Mouse (Mus musculus): ENCODE results near the gene Aup1.

The Aup1 gene

DNA sequence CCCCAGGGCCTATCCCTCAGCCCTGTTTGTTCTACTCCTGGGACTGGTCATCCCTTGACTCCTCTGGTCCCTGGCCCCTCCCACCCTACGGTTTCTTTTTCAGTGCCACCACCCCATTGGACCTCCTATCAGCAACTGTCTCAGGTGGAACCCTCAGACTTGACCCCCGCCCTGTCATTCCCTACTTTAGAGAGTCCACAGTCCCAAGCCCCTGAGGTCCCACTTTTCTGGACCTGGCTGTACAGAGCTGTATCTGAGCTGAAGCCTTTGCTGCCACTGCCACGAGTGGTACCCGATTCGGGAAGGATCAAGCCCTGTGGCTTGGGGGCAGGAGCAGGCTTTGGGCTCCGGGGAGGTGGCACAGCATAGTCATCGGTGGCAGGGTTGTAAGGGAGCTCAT, 23.2 kb upstream of the Aup1 start:
- no peak for DNase-seq (ENCODE audit: low spot score in 2 of 2)

DNA sequence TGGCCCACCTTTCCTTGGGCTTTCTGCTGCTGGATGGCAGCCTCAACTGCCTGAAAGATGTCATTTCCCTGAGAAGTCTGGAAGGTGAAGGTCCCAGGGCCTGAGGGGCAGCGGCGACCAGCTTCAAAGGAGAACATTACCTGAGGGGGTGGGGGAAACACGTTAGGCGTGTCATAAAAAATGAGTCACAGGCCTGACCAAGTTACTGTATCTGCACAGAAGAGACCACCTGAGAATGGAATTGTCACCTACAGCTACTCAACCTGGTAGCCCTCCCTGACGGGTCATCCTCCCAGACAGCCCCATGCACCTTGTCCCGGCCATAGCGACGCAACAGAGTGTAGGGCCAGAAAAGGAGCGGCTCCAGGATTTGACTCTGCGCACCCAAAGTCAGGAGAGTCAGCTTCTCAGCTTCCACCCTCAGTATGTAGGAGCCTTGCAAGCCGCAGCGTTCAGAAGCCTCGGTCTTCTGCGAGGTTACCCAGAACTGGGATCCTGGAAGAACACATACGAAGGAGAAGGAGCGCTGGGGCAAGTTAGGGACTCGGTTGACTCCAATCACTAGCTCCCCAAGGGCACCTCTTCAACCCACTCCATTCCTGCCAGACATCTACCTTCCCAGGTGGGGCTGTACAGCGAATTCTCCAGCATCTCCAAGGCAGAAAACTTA, 22.3 kb upstream of the Aup1 start:
- DNase-seq (ENCODE audit: low spot score in 2 of 2), result no peak

DNA sequence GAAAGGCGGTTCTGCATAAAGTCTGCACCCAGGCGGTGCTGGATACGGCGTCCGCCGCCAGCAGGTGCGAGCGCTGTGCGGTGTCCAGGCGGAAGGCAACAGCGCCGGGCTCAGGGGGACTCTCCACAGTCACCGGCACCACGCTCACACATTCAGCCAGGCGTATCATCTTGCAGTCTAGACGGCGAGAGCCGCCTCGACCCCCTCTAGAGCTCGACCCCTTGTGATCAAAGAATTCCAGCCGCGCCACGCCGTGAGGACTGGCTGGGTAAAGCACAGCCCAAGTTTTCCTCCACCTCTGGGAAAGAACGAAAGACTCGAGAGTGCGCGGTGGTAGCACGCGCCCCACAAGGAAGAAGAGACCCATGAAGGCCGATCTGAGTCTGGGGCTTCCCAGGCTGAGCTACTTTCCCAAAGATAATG, 21.5 kb upstream of the Aup1 start:
- peak; percentile 66 to 86 for DNase-seq (ENCODE audit: low spot score in 2 of 2)

DNA sequence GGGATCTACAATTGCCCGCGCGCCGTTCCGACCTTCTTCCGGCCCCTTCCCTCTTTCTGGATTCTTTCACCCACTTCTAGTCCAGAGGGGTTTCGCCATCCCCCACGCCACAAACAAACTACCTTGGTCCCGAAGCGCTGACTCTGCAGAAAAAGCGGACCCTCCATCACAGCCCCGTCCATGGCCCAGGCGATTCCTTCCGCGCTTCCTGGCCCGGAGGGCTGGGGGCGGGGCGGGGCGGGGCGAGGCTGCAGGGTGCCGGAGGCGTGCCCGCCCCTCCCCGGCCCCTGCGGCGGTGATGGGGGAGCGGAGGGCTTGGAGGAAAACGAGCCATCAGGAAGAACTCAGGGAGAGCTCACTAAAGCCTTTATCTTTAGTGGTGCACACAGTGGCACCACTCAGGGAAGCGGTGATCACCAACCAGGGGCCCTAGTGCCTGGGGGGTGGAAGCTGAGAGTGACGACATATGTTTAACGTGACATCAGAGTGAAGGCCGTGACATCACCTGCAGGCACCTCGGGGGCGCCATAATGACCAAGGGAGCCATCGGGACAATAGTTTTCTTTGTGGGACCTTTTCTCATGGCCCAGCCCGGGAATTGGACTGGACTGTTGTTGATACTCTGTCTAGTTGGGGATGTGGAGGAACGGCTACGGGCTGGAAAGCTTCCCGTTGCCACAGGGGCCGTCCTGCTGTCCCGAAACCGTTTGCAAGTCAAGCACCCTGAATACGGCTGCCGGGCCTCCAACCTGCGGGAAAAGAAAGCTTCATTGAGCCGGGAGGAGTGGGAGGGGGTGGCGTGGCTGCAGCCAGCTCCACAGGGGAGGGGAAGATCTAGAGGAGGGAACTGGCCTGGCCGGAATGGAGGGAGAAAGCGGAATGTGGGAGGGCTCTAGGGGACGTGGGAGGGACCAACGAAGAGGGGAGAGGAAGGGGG, 20.8 kb upstream of the Aup1 start, which contains the start of the genes Dok1 and Loxl3:
Gene Dok1, minus strand, starts transcription at position 223 of the 937 bp plus-strand sequence.
Gene Loxl3, plus strand, starts transcription at position 925 of the 937 bp plus-strand sequence.
- peak; percentile 74 to 87 for DNase-seq (ENCODE audit: low spot score in 2 of 2)

DNA sequence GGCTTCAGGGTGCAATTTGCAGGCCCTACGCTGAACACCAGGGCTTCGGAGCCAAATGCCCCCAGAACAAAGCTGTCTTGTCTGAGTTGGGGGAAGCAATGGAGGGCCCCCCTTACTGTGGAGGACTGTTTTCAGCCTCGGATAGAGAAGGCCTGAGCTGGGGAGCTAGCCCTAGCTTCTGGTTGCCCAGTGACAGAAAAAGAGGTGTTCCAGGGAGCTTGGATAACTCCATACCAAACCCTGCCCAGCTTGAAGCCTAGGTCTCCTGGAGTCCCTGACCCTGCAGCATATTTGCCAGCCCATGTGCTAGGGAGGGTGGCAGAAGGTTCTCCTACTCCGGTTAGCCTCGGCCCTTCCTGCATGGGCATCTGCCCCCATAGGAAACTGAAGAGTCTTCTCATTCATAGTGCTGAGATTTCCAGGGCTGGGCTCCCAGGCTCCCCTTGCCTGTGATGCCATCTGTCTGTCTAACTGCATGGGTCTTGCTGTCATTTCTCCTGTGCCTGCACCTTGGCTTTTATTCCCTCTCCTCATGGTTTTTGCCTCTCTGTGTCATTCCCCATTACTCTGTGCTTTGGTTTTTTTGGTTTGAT, 19.8 kb upstream of the Aup1 start:
- DNase-seq (ENCODE audit: low spot score in 2 of 2), result no peak

DNA sequence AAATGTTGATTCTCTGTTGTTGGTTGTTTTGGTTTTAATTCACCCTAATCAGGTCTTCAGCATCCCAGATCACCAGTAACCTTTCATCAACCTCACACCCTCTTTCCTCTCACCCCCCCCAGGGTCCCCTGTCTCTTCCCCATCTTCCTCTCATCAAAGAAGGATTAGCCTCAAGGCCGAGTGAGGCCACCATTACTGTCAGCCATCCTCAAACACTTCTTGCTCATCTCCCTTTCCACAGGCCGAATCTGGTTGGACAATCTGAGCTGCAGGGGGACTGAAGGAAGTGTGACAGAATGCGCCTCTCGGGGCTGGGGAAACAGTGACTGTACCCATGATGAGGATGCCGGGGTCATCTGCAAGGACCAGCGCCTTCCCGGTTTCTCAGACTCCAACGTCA, 17.1 kb upstream of the Aup1 start:
- DNase-seq (ENCODE audit: low spot score in 2 of 2), result no peak

DNA sequence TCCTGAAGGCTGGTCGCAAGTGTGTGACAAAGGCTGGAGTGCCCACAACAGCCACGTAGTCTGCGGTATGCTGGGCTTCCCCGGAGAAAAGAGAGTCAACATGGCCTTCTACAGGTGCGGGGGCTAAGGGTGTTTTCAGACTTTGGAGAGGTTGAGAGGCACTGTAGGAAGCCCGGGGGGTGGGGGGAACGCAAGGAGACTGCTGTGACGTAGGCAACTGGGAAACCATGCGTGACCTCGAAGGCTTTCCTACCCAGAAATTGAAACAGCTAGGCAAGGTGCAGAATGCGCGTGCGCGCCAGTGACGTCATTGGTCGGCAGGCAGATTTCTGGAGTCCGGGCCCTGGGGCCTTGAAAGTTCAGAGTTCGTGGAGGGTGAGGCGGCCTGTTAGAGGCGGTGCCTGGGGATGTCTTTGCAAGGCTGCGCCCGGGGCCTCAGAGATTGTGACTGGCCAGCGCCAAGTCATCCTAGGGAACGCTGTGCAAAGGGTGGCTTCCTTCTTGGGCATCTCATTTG, 15.8 kb upstream of the Aup1 start:
- peak; percentile 95 to 98 for DNase-seq (ENCODE audit: low spot score in 2 of 2)

DNA sequence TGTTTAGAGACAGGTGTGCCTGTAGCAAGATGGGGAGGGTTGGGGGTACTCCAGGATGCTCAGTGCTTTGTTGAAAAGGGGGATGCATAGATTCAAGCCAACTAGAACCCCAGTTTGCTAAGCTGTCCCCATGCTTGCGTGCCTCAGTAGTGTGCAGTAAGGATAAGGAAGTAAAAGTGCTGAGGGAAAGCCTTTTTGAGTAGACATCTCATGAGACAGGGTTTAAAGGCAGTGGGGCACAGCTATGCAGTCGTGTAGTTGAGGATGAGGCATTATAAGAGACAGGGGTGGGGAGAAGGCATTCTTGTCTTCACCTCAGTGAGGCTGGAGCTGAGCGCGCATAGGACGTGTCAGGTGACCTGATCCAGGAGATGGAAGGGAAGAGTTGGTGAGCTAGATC, 13.7 kb upstream of the Aup1 start:
- no peak for DNase-seq (ENCODE audit: low spot score in 2 of 2)

DNA sequence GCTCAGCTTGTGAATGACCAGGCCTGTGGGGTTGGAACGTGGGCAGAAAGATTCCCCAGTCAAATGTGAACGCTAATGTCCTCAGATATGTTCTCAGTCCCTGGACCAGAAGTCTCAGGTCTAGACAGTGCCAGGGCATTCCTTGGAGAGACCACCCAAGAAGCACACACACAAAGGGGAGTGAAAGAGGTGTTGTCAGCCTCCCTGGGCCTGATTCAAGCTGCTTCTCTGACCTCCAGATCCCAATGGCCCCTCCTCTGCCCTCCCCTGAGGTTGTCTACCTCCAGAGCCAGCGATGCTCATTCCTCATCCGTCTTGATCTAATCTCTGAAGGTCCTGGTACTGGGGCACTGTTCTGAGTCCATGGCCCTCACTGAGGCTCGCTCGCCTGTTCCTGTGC, 10.8 kb upstream of the Aup1 start:
- no peak for DNase-seq (ENCODE audit: low spot score in 2 of 2)

DNA sequence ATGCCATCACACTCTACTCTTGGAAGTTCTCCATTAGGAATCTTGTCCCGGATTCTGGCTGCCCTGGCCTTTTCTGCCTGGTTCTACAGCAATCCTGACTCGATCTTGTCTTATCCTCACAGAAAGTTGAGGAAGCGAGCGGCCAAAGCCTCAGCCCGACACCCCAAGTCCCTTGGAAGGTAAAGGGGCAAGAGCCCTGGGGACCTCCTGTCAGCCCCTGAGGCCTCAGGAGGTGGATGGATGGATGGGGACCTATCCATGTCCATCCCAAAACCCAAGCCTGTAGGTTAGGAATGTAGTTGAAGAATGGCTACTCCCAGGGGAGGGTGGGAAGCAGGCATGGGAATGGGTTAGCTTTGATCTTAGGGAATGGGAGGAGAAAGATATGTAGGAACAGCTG, 10.3 kb upstream of the Aup1 start:
- DNase-seq (ENCODE audit: low spot score in 2 of 2), result no peak

DNA sequence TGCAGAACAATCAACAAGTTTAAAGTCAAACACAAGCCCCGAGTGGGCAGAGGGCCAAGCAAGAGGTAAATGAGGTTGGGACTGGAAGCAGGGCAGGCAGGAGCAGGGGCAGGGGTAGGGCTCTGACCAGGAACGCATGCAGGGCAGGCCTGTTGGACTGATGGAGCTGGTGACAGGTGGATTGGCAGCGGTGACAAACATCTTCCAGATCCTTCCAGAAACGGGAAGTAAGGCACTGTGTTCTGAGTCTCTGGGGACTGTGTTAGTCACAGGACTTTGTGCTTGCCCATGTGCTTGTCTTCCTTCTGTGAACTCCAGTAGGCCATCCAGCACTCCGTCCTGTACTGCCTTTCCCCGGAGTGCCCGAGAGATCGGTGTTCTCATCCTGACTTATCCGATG, 9.6 kb upstream of the Aup1 start:
- DNase-seq (ENCODE audit: low spot score in 2 of 2), result no peak

DNA sequence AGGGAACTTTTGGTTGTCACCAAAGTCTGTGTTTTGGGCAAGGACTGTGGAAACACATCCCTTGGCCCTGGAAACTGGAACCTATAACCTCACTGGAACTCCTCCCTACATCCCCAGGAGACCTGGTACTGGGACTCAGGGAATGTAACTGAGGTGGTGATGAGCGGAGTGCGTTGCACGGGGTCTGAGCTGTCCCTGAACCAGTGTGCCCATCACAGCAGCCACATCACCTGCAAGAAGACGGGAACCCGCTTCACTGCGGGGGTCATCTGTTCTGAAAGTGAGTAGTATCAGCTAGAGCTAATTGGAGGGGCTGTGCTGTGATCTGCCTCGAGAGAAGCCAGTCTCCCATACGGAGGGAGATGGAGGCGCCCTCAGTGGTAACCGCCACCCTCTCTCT, 5.0 kb upstream of the Aup1 start:
- no peak for DNase-seq (ENCODE audit: low spot score in 2 of 2)

DNA sequence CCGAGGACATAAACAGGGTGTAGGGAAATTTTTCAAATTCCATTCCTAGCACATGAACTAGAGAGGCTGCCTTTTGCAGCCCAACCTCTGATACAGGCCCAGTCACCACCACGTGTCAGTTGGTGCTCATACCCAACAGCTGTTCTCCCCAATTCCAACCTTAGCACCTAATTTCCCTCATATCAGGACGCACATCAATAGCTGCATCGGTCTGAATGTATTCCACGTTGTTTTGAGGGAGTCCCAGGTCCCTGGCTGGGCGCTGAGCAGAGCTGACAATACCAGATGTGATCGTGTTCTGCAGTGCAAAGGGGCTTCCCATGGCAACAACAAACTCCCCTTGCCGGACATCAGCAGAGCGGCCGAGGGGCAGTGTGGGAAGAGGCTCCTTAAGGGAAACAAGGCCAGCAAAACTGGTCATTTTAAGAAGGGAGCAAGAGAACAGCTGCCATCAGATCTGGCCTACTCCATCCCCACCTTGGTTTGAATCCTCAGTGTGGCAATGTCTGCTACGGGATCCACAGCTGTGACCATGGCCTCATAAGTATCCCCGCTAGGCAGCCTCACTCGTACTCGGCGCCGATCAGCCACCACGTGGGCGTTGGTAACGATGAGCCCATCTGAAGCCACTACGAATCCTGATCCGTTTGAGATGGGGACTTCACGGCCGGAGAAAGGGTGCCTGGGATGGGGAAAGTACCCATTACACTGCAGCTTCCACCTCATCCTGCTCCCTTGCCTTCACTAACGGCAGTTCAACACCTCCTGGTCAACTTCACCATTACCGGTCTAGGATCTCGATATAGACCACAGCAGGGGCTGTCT, 973 bp upstream of the Aup1 start:
- DNase-seq (ENCODE audit: low spot score in 2 of 2), result peak; percentile 48 to 76

DNA sequence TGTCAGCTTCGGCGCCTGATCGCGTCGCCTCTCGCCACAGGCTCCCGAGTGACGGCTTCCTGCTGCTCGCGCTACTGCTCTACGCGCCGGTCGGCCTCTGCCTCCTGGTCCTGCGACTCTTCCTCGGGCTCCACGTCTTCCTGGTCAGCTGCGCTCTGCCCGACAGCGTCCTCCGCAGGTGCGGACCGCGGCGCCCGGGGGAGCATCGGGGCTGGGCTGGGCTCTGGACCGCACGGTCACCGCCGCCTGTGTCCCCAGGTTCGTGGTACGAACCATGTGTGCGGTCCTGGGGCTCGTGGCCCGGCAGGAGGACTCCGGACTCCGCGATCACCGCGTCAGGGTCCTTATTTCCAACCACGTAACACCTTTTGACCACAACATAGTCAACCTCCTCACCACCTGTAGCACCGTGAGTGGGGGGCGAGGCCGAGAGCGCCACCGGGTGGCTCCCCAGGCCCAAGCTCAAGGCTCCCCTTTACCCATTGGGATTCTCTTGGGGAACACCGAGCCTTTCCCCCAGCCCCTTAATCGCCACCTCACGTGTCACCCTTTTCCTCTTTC, 630 bp downstream of the Aup1 start, which contains the start of gene Htra2:
Gene Htra2, minus strand, starts transcription at position 403 of the 561 bp plus-strand sequence.
- peak in 1 of 2 experiments; percentile 56 for DNase-seq (ENCODE audit: low spot score in 2 of 2)

DNA sequence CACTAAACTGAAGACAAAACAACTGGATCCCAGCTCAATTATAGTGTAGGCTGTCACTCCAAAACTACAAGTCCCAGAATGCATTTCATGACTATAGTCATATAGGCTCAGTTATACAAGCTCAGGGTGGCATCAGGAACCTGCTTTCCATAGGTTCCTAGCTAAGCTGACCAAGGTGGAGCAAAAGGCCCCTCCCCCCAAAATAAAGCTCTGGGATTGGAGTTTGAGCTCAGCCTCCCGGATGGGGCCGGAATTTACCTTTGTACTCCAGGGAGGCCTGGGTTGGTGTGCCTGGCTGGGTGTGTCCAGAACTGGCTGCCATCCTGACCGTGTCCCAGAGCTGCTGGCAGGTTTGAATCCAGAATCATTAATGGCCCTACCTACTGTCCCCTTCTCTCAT, 3.5 kb downstream of the Aup1 start, which contains the start of gene Dqx1:
Gene Dqx1, plus strand, starts transcription at position 55 of the 400 bp plus-strand sequence.
- DNase-seq (ENCODE audit: low spot score in 2 of 2), result no peak

DNA sequence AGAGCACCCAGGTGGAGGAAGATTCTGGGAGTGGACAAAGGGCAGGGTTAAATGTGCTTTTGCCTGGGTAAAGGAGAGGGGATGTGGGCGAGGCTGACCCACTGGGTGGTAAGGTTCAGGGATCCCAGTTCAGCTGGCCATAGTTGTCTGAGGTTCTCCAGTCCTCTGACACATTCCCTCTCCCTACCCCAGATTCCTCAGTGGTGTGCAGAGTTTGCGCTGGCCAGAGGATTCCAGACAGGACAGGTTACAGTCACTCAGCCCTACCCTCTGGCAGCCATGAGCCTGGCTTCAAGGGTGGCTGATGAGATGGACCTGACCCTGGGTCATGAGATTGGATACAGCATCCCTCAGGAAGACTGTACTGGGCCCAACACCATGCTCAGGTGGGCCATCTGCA, 4.4 kb downstream of the Aup1 start:
- no peak for DNase-seq (ENCODE audit: low spot score in 2 of 2)

DNA sequence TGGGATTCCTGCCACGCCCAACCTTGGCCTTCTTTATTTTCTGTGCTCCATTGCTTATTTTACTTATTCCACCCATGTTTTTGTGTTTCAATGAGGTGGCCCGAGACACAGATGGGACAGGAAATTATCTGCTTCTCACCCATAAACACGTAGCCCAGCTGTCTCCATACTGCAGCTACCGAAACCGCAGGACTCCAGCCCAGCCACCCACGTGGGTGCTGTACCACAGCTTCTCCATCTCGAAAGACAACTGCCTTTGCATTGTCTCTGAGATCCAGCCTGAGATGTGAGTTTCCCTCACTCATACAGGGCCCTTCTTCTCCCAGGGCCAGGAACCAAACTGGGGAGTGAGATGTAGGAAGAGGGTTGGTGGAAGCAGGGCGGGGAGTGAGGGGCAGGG, 11.7 kb downstream of the Aup1 start:
- no peak for DNase-seq (ENCODE audit: low spot score in 2 of 2)

DNA sequence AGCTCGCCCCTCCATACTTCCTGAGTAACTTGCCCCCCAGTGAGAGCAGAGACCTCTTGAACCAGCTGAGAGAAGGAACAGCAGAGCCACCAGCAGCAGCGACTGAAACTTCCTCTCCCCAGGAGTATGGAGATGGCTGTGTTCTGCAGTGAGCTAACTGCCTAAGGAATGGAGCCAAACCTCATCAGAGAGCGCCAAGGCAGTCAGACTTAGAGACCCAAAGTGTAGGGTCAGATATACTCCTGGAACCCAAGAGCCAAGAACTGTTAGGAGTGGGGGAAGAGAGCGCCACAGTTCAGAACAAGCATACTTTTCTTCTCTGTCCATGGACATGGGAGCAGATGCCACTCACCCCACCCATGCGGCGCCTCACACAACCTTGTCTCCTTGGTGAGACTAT, 12.1 kb downstream of the Aup1 start:
- DNase-seq (ENCODE audit: low spot score in 2 of 2), result no peak

DNA sequence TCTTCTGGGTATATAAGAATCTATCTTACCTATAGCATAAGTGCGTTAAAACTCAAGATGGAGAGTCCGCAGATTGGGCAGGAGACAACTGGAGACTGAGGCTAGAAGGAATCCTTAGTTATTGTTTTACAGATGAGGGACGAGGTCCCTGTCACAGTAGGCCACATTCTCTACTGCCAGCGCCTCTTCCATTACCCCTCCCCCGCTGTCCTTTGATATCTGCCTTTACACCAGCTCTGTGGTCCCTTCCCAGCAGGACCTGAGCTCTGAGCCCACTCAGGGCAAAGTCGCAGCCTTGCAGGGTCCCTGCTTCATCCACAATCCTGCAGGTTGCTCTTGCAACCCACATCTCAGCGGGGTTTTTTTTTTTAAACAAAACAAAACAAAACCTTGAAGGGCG, 13.9 kb downstream of the Aup1 start:
- no peak for DNase-seq (ENCODE audit: low spot score in 2 of 2)

DNA sequence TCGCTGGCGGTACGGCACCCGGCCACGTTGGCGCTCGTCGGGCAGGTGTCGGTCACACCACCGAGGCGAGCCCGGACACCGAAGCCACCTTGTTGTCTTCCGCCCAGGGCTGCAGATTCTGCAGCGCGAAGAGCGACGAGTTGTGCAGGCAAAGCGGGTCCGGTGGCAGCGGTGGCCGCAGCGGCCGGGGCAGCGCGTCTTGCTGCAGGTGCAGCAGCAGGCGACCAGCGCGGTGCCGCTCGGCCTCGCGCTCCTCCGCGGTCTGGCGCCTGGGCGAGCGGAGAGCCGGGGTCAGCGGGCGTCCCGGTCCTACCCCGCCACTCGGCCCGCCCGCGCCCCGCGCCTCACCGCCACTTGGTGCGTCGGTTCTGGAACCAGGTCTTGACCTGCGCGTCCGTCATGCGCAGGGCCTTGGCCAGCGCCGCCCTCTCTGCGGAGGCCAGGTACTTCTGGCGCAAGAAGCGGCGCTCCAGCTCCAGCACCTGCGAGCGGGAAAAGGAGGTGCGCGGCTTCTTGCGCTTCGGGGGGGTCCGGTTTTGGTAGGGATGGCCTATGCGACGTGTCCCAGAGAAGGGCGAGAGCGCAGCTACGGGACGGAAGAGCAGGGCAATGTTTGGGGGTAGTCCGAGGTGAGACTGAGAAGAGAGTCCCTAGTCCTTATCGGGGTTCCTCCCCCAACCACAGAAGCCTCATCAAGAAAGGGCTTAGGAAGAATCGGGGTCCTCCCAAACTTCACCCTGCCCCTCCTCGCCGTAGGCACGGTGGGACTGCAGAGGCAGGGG, 14.6 kb downstream of the Aup1 start:
- DNase-seq (ENCODE audit: low spot score in 2 of 2), result no peak

All from spleen, postnatal 4 days (tissue).